Mouse (Mus musculus): ENCODE data around the gene Ralgapb. TPM values are rescaled to one million over a fixed set of nuclear protein-coding genes. Genes with fewer than 3 reads are reported as not detected.

The Ralgapb gene
- polyA plus RNA-seq, 1 experiment from 2014 or later = 14.3 TPM

DNA sequence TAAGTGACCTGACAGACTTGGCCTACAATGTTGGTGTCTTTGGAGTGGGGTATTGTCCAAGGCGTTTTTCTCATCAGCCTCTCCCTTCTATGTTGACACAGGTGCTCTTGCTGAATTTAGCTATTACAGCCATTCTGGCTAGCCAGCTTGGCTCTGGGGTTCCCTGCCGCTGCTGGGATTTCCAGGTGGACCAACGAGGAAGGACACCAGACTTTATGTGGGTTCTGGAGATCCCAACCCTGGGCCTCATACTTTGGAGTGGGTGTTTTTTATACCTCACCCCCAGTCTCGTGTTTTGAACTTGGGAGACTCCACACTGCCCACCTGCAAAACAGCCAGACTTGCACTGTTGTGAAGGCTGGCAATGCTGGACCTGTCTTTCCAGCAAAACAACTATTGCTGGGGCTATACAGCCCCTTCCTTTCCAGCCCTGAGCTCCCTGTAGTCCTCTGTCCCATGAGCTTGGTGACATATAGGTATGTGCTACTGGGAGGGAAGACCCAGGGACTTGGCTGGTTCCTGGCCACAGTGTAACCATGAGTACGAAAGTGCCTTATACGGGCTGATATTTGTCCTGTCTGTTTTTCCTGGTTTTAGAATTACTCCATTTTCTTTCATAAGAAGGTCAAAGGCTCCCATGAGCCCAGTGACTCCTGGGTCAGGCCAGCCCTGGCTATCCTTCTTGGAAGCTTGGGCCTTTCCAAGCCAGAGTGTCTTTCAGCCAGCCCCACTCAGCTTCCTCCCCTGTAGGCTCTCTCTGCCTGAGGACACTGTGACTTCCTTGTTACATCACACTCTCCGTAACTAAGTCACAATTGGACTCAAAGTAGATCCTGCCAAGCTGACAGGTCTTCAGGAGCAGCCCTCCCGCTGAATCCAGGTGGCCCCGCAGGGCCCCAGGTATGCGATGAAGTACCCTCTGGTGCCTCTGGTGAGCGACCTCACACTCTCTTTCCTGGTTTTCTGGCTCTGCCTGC lies 92.5 kb downstream of the Ralgapb start, which contains the start of gene Adig:
Gene Adig, plus strand, starts transcription at position 777 of the 977 bp plus-strand sequence.
- 55% methylated on average over 11 of the region's 11 CpGs for WGBS
- no peak within 1 kb of the TSS for H3K9ac ChIP-seq
- H3K4me3 ChIP-seq = no peak within 1 kb of the TSS
- H3K9me3 ChIP-seq = no peaks in the 10 kb centered on the region
- no peak within 1 kb of the TSS for H3K4me2 ChIP-seq
- ATAC-seq (ENCODE audit: insufficient number of reproducible peaks, low FRiP score, low TSS enrichment, low read depth) = no peak
- peaks cover 7% of the 10 kb centered on the region for H3K4me1 ChIP-seq
- H3K36me3 ChIP-seq = peaks cover 19% of the 10 kb centered on the region
- no peaks in the 10 kb centered on the region for H3K27me3 ChIP-seq
- H3K27ac ChIP-seq = no peak within 1 kb of the TSS

GRCm38 (mm10) chr2:158503226-158503625 lies 93.6 kb downstream of the Ralgapb start:
- no peak overlapping the region for H3K9ac ChIP-seq
- WGBS = 78% methylated on average over 7 of the region's 7 CpGs
- no peak overlapping the region for H3K4me2 ChIP-seq
- H3K27me3 ChIP-seq = no peaks in the 10 kb centered on the region
- no peak overlapping the region for H3K4me3 ChIP-seq
- no peaks in the 10 kb centered on the region for H3K9me3 ChIP-seq
- no peak for ATAC-seq (ENCODE audit: insufficient number of reproducible peaks, low FRiP score, low TSS enrichment, low read depth)
- H3K36me3 ChIP-seq = peaks cover 11% of the 10 kb centered on the region; the same call in 1 of the 2 replicates
- no peak overlapping the region for H3K27ac ChIP-seq
- peaks cover 7% of the 10 kb centered on the region for H3K4me1 ChIP-seq

DNA sequence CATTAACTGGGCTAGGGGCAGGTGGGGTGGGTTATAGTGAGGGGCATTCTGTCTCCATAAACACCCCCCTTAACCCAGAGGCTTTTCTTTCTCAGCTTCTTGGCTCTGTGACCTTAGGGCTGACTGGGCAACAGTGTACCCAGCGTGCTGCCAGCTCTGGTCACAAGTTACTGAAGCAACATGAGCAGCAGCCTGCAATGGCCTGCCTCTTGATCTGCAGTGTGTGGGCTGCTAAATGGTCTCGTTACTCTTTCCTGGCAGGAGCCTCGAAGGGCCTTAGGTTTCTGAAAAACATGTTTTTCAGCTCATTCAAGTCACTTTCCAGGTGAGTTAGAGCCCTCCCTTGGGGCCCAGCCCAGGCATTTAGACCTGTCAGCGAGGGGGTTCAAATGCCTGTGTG lies 94.0 kb downstream of the Ralgapb start:
- Histone ChIP-seq H3K4me1 (peaks cover 7% of the 10 kb centered on the region), H3K27me3 (no peaks in the 10 kb centered on the region), H3K4me3 (no peak overlapping the region), H3K4me2 (no peak overlapping the region), H3K9me3 (no peaks in the 10 kb centered on the region), H3K27ac (no peak overlapping the region), H3K9ac (no peak overlapping the region), H3K36me3 (peaks cover 9% of the 10 kb centered on the region; the same call in 1 of the 2 replicates)
- no peak for ATAC-seq (ENCODE audit: insufficient number of reproducible peaks, low FRiP score, low TSS enrichment, low read depth)
- WGBS = 42% methylated on average over 4 of the region's 4 CpGs

- H3K4me1 ChIP-seq = peaks cover 7% of the 10 kb centered on the region; the same call in 1 of the 2 replicates
- WGBS = 82% methylated on average over 5 of the region's 5 CpGs
- H3K27me3 ChIP-seq = no peaks in the 10 kb centered on the region
- H3K9me3 ChIP-seq = no peaks in the 10 kb centered on the region
- ATAC-seq (ENCODE audit: insufficient number of reproducible peaks, low FRiP score, low TSS enrichment, low read depth) = no peak
- no peak overlapping the region for H3K4me3 ChIP-seq
- H3K4me2 ChIP-seq = no peak overlapping the region
- no peak overlapping the region for H3K27ac ChIP-seq
- H3K36me3 ChIP-seq = no peaks in the 10 kb centered on the region
- H3K9ac ChIP-seq = no peak overlapping the region
These were observed 96.8 kb downstream of the Ralgapb start for GRCm38 (mm10) chr2:158506475-158506874.

DNA sequence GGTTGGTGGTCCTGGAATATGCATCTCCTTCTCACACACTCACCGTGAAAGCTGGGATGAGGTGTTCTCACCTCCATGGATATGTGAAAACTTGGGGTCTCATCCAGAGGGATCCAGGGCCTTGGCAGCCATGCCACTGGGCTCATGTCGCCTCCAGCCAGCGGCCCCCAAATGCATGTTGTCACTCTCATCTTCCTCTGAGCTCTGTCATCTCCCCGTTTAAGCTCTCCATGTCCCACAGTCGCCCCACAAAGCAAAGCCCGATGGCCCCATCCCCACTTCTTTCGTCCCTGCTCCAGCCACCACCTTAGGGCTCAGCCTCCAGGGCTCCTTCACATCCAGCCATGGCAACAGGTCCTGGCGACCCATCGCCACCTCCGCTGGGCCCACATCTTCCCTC lies 97.4 kb downstream of the Ralgapb start:
- no peak for ATAC-seq (ENCODE audit: insufficient number of reproducible peaks, low FRiP score, low TSS enrichment, low read depth)
- Histone ChIP-seq H3K9me3 (no peaks in the 10 kb centered on the region), H3K36me3 (no peaks in the 10 kb centered on the region), H3K27ac (no peak overlapping the region), H3K4me1 (peaks cover 7% of the 10 kb centered on the region; the same call in 1 of the 2 replicates), H3K4me3 (no peak overlapping the region), H3K4me2 (no peak overlapping the region), H3K27me3 (no peaks in the 10 kb centered on the region), H3K9ac (no peak overlapping the region)
- 95% methylated on average over 10 of the region's 10 CpGs for WGBS

DNA sequence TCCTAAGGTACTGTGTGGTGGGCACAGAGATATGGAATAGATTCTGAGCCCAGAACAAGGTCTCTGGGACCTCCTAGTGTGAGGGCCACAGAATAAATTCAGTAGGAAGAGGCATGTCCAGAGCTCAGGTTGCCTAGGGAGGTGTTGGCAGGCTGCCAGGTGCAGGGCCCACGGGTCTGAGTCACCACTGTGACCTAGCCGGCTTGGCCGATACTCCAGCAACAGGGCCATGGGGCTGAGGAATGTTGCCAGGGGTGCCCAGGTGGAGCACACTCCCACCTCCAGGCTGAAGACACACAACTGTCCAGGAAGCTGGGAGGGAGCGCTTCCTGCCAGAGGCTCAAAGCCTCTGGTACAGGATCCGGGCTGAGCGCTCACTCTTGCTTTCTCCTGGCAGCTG lies 101.0 kb downstream of the Ralgapb start:
- no peak overlapping the region for H3K4me2 ChIP-seq
- no peak for ATAC-seq (ENCODE audit: insufficient number of reproducible peaks, low FRiP score, low TSS enrichment, low read depth)
- peaks cover 3% of the 10 kb centered on the region; the same call in 1 of the 2 replicates for H3K4me1 ChIP-seq
- H3K9me3 ChIP-seq = no peaks in the 10 kb centered on the region
- H3K9ac ChIP-seq = no peak overlapping the region
- no peak overlapping the region; the same call in 1 of the 2 replicates for H3K27ac ChIP-seq
- no peaks in the 10 kb centered on the region for H3K36me3 ChIP-seq
- no peaks in the 10 kb centered on the region for H3K27me3 ChIP-seq
- no peak overlapping the region for H3K4me3 ChIP-seq
- WGBS = 56% methylated on average over 6 of the region's 6 CpGs

- no peak within 1 kb of the TSS for H3K9ac ChIP-seq
- H3K4me3 ChIP-seq = no peak within 1 kb of the TSS
- 69% methylated on average over 10 of the region's 10 CpGs for WGBS
- ATAC-seq (ENCODE audit: insufficient number of reproducible peaks, low FRiP score, low TSS enrichment, low read depth) = no peak
- H3K4me2 ChIP-seq = no peak within 1 kb of the TSS
- no peaks in the 10 kb centered on the region for H3K36me3 ChIP-seq
- H3K4me1 ChIP-seq = peaks cover 3% of the 10 kb centered on the region; the same call in 1 of the 2 replicates
- no peak within 1 kb of the TSS for H3K27ac ChIP-seq
- H3K27me3 ChIP-seq = no peaks in the 10 kb centered on the region
- no peaks in the 10 kb centered on the region for H3K9me3 ChIP-seq
These were observed 102.9 kb downstream of the Ralgapb start, which contains the start of gene Arhgap40 for GRCm38 (mm10) chr2:158512528-158512927. TSS of gene Arhgap40 (plus strand) at chr2:158512796.

GRCm38 (mm10) chr2:158513821-158514336 lies 104.2 kb downstream of the Ralgapb start:
- ATAC-seq (ENCODE audit: insufficient number of reproducible peaks, low FRiP score, low TSS enrichment, low read depth) = no peak
- WGBS = 85% methylated on average over 12 of the region's 12 CpGs
- Histone ChIP-seq H3K4me1 (peaks cover 3% of the 10 kb centered on the region; the same call in 1 of the 2 replicates), H3K9ac (no peak overlapping the region), H3K4me2 (no peak overlapping the region), H3K36me3 (no peaks in the 10 kb centered on the region), H3K27ac (no peak overlapping the region), H3K27me3 (no peaks in the 10 kb centered on the region), H3K4me3 (no peak overlapping the region), H3K9me3 (no peaks in the 10 kb centered on the region)

DNA sequence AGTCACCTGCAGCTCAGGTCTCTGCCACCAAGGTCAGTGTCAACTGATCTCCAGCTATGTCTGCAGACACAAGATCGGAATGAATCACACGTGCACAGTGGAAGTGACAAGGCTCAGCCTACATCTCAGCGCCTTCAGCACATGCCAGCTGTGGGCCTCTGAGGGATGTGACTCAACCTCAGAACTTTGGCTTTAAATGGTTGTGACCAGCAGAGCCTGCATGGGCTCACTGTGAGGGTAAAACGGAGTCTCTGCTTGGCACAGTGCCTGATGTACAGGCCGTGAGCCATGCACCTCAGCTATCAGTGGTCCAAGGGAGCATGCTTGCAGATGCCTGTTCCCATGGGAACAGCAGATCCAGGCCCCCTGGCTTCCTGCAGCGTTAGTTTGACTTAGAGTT lies 108.9 kb downstream of the Ralgapb start:
- Histone ChIP-seq H3K4me2 (no peak overlapping the region), H3K9me3 (no peaks in the 10 kb centered on the region), H3K9ac (no peak overlapping the region), H3K36me3 (no peaks in the 10 kb centered on the region), H3K4me3 (no peak overlapping the region), H3K27me3 (no peaks in the 10 kb centered on the region), H3K27ac (no peak overlapping the region), H3K4me1 (no peaks in the 10 kb centered on the region)
- 65% methylated on average over 6 of the region's 6 CpGs for WGBS
- ATAC-seq (ENCODE audit: insufficient number of reproducible peaks, low FRiP score, low TSS enrichment, low read depth) = no peak

GRCm38 (mm10) chr2:158519071-158519470 lies 109.4 kb downstream of the Ralgapb start:
- no peak for ATAC-seq (ENCODE audit: insufficient number of reproducible peaks, low FRiP score, low TSS enrichment, low read depth)
- Histone ChIP-seq H3K27me3 (no peaks in the 10 kb centered on the region), H3K4me2 (no peak overlapping the region), H3K4me3 (no peak overlapping the region), H3K9ac (no peak overlapping the region), H3K9me3 (no peaks in the 10 kb centered on the region), H3K4me1 (no peaks in the 10 kb centered on the region), H3K27ac (no peak overlapping the region), H3K36me3 (no peaks in the 10 kb centered on the region)
- whole genome bisulfite sequencing = 68% methylated on average over 11 of the region's 11 CpGs

- Histone ChIP-seq H3K4me3 (no peak overlapping the region), H3K27ac (no peak overlapping the region), H3K27me3 (no peaks in the 10 kb centered on the region), H3K4me1 (no peaks in the 10 kb centered on the region), H3K9me3 (no peaks in the 10 kb centered on the region), H3K9ac (no peak overlapping the region), H3K36me3 (no peaks in the 10 kb centered on the region), H3K4me2 (no peak overlapping the region)
- ATAC-seq (ENCODE audit: insufficient number of reproducible peaks, low FRiP score, low TSS enrichment, low read depth) = no peak
- WGBS = 74% methylated on average over 6 of the region's 6 CpGs
These were observed 110.2 kb downstream of the Ralgapb start for GRCm38 (mm10) chr2:158519800-158520199.

- Histone ChIP-seq H3K36me3 (no peaks in the 10 kb centered on the region), H3K4me1 (no peaks in the 10 kb centered on the region), H3K27me3 (no peaks in the 10 kb centered on the region), H3K4me3 (no peak overlapping the region), H3K9me3 (no peaks in the 10 kb centered on the region), H3K4me2 (no peak overlapping the region), H3K27ac (no peak overlapping the region), H3K9ac (no peak overlapping the region)
- ATAC-seq (ENCODE audit: insufficient number of reproducible peaks, low FRiP score, low TSS enrichment, low read depth) = no peak
- 70% methylated on average over 8 of the region's 8 CpGs for WGBS
These were observed 113.4 kb downstream of the Ralgapb start for GRCm38 (mm10) chr2:158523060-158523459.

Data from limb, embryonic 15.5 days (tissue).